Mouse (Mus musculus) myocyte (in vitro differentiated cells): Measurements from ENCODE around the gene Pcx. TPM values are rescaled to one million over a fixed set of nuclear protein-coding genes. Genes with fewer than 3 reads are reported as not detected.

Experiments used
- H3K27me3 ChIP-seq: one replicate; pipeline ENCODE4 v1.6.1; 2011; ENCODE audit not compliant: control insufficient read depth, insufficient read depth, insufficient read length
- H3K36me3 ChIP-seq: one replicate; pipeline ENCODE4 v1.6.1; 2011; ENCODE audit not compliant: control insufficient read depth, insufficient read depth
- H3K4me2 ChIP-seq: one replicate; pipeline ENCODE4 v1.6.1; 2011; ENCODE audit warnings: low read depth, control low read depth
- H3K4me3 ChIP-seq: one replicate; pipeline ENCODE4 v1.5.1; 2011; ENCODE audit warnings: mild to moderate bottlenecking, control low read depth, moderate library complexity
- H3K79me2 ChIP-seq: one replicate; pipeline ENCODE4 v1.6.1; 2011; ENCODE audit not compliant: control insufficient read depth, insufficient read depth
- H3ac ChIP-seq: one replicate; pipeline ENCODE4 v1.6.1; 2011; ENCODE audit not compliant: control insufficient read depth, insufficient read length
- CEBPB ChIP-seq: IDR thresholded peaks from 2 replicates; pipeline ENCODE4 v1.6.1; 2011; ENCODE audit warnings: mild to moderate bottlenecking, moderate library complexity; ENCODE audit not compliant: poor library complexity, insufficient read depth, severe bottlenecking
- E2F4 ChIP-seq: IDR thresholded peaks from one replicate; pipeline ENCODE4 v1.6.1; 2011; ENCODE audit warnings: mild to moderate bottlenecking, control low read depth, moderate library complexity; ENCODE audit not compliant: insufficient read depth
- MAX ChIP-seq: IDR thresholded peaks from one replicate; pipeline ENCODE4 v1.6.1; 2011; ENCODE audit warnings: low read depth, mild to moderate bottlenecking, control low read depth
- MYOD1 ChIP-seq, 3 experiments: IDR thresholded peaks; one replicate each; pipeline ENCODE4 v1.6.1; 2011; ENCODE audit warnings: control low read depth in 2 of 3, low read depth in 2 of 3, mild to moderate bottlenecking in 2 of 3, moderate library complexity in 1 of 3; ENCODE audit not compliant: insufficient read length in 2 of 3, control insufficient read depth in 1 of 3
- MYOG ChIP-seq, 3 experiments: IDR thresholded peaks; one replicate each; pipeline ENCODE4 v1.6.1; 2011; ENCODE audit warnings: control low read depth in 2 of 3, low read depth in 2 of 3, mild to moderate bottlenecking in 2 of 3; ENCODE audit not compliant: insufficient read length in 2 of 3, control insufficient read depth in 1 of 3, insufficient read depth in 1 of 3
- POLR2A ChIP-seq: IDR thresholded peaks from one replicate; pipeline ENCODE4 v1.6.1; 2011; ENCODE audit warnings: low read depth, mild to moderate bottlenecking, control low read depth, moderate library complexity; ENCODE audit not compliant: insufficient read length
- POLR2AphosphoS2 ChIP-seq: IDR thresholded peaks from one replicate; pipeline ENCODE4 v1.6.1; 2011; ENCODE audit warnings: low read depth, control low read depth; ENCODE audit not compliant: insufficient read length
- REST ChIP-seq: IDR thresholded peaks from one replicate; pipeline ENCODE4 v1.6.1; 2011; ENCODE audit warnings: mild to moderate bottlenecking, control low read depth, moderate library complexity; ENCODE audit not compliant: insufficient read depth, insufficient read length
- SRF ChIP-seq: IDR thresholded peaks from one replicate; pipeline ENCODE4 v1.6.1; 2011; ENCODE audit warnings: low read depth; ENCODE audit not compliant: control insufficient read depth, insufficient read length
- TCF12 ChIP-seq: IDR thresholded peaks from one replicate; pipeline ENCODE4 v1.6.1; 2011; ENCODE audit warnings: mild to moderate bottlenecking, control low read depth; ENCODE audit not compliant: poor library complexity, insufficient read depth, severe bottlenecking
- TCF3 ChIP-seq: IDR thresholded peaks from one replicate; pipeline ENCODE4 v1.6.1; 2011; ENCODE audit warnings: low read depth, control low read depth; ENCODE audit not compliant: insufficient read length
- USF1 ChIP-seq: IDR thresholded peaks from one replicate; pipeline ENCODE4 v1.6.1; 2011; ENCODE audit warnings: low read depth, mild to moderate bottlenecking, control low read depth, moderate library complexity
- polyA plus RNA-seq: library from polyadenylated mRNA; unstranded; fragments of >200 nt; fragmentation: generic; extraction: Trizol; gene quantifications from one replicate; pipeline ENCODE4 v1.2.1, GENCODE M21; 2012; ENCODE audit warnings: missing spikeins

Pcx gene
- polyA plus RNA-seq, 1 experiment = 16.3 TPM

DNA sequence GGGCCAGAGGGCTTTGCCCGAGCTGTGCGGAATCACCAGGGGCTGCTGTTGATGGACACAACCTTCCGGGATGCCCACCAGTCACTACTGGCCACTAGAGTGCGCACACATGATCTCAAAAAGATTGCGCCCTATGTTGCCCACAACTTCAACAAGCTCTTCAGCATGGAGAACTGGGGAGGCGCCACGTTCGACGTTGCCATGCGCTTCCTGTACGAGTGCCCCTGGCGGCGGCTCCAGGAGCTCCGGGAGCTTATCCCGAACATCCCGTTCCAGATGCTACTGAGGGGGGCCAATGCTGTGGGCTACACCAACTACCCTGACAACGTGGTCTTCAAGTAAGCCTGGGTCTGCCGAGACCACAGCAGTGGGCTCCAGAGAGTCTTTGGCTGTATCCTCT lies 107.9 kb downstream of the Pcx start:
- no peak overlapping the region for H3ac ChIP-seq
- TF ChIP-seq CEBPB = no peak
- TF ChIP-seq MYOG (IDR thresholded peaks at IDR 0.05; ENCODE audit: control insufficient read depth in 1 of 3, insufficient read depth in 1 of 3, insufficient read length in 2 of 3, low read depth in 2 of 3) = no peak
- no peak for TF ChIP-seq TCF3
- TF ChIP-seq REST = no peak
- no peak overlapping the region for H3K4me2 ChIP-seq

DNA sequence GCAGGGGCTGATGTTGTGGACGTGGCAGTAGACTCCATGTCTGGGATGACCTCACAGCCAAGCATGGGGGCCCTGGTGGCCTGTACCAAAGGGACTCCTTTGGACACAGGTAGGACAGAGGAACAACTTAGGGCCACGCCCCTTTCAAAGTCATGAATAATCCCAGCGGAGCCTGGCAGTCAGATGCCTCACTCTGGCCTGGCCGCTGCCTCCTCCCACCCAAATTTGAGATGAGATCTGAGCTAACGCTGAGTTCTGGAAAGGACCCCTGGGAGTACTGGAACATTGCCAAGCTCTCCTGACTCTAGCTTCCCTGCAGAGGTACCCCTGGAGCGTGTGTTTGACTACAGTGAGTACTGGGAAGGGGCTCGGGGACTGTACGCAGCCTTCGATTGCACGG lies 109.2 kb downstream of the Pcx start:
- Histone ChIP-seq H3ac (no peak overlapping the region), H3K36me3 (no peaks in the 10 kb centered on the region), H3K4me2 (no peak overlapping the region), H3K79me2 (peaks cover 4% of the 10 kb centered on the region), H3K4me3 (no peak overlapping the region), H3K27me3 (no peaks in the 10 kb centered on the region)
- no peak for TF ChIP-seq MYOG (IDR thresholded peaks at IDR 0.05; ENCODE audit: control insufficient read depth in 1 of 3, insufficient read depth in 1 of 3, insufficient read length in 2 of 3, low read depth in 2 of 3)
- TF ChIP-seq POLR2A = no peak
- no peak for TF ChIP-seq USF1
- no peak for TF ChIP-seq POLR2AphosphoS2
- TF ChIP-seq MAX = no peak
- TF ChIP-seq REST = no peak
- no peak for TF ChIP-seq TCF3
- TF ChIP-seq TCF12 = no peak
- TF ChIP-seq MYOD1 (IDR thresholded peaks at IDR 0.05; ENCODE audit: control insufficient read depth in 1 of 3, insufficient read length in 2 of 3, low read depth in 2 of 3) = no peak
- no peak for TF ChIP-seq E2F4
- no peak for TF ChIP-seq SRF
- no peak for TF ChIP-seq CEBPB

More for the DNA sequence above, 107.9 kb downstream of the Pcx start:
- no peaks in the 10 kb centered on the region for H3K79me2 ChIP-seq
- H3K4me3 ChIP-seq = no peak overlapping the region
- no peaks in the 10 kb centered on the region for H3K27me3 ChIP-seq
- H3K36me3 ChIP-seq = no peaks in the 10 kb centered on the region

DNA sequence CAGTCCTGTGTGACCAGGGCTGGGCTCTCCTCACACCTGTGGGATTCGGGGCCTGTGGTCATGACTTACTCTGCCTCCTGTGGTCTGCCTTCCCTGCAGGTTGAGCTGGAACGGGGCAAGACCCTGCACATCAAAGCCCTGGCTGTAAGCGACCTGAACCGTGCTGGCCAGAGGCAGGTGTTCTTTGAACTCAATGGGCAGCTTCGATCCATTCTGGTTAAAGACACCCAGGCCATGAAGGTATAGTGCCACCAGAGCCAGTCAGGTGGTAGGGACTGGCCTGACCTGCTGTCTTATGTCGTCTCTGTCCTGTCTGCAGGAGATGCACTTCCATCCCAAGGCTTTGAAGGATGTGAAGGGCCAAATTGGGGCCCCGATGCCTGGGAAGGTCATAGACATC lies 110.4 kb downstream of the Pcx start:
- Histone ChIP-seq H3K4me2 (no peak overlapping the region), H3ac (no peak overlapping the region), H3K79me2 (peaks cover 11% of the 10 kb centered on the region), H3K4me3 (no peak overlapping the region), H3K36me3 (no peaks in the 10 kb centered on the region), H3K27me3 (no peaks in the 10 kb centered on the region)
- no peak for TF ChIP-seq SRF
- TF ChIP-seq POLR2A = no peak
- no peak for TF ChIP-seq CEBPB
- no peak for TF ChIP-seq POLR2AphosphoS2
- TF ChIP-seq MAX = no peak

DNA sequence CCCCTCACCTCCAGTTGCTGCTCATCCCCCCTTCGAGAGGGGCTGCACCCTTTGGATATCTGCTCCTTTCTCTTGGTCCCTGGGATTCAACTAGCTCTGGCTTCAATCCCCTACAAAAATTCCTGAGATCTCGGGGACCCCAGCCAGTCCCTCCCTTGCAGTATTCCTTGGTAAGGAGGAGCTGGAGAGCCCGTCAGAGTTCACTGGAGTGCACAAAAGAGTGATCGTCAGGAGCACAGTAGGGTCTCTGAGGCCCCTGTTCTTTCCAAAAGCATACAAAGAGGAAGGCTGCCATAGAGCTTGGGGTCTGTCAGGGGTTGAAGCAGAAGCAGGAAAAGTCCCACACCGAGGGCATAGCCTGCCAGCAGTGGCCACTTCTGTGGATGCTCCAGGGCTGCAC lies 112.5 kb downstream of the Pcx start:
- Histone ChIP-seq H3K36me3 (no peaks in the 10 kb centered on the region), H3K79me2 (peaks cover 11% of the 10 kb centered on the region), H3K4me3 (no peak overlapping the region), H3K4me2 (no peak overlapping the region), H3ac (no peak overlapping the region), H3K27me3 (no peaks in the 10 kb centered on the region)
- no peak for TF ChIP-seq SRF
- TF ChIP-seq E2F4 = no peak

DNA sequence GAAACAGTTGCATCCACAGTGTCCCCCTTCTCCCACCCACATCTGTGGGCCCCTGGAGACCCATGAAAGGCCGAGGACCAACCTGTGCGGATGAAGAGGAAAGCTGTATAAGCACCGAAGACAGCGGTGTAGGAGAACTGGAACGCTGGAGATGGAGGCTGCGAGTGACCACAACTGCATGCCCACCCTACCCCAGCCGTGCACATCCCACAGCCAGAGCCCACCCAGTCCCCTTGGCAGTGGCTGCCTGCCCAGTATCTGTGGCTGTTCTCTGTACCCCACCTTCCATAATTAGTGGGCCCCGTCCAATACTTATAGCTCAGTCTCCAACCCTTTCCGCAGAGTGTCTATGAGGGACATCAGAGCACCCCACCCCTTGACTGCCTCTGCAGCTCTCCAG lies 113.1 kb downstream of the Pcx start:
- no peak for TF ChIP-seq POLR2A
- TF ChIP-seq MAX = no peak
- no peak for TF ChIP-seq E2F4
- peak; percentile 34 for TF ChIP-seq POLR2AphosphoS2
- no peak for TF ChIP-seq REST
- no peaks in the 10 kb centered on the region for H3K36me3 ChIP-seq
- H3K4me3 ChIP-seq = no peak overlapping the region
- H3K79me2 ChIP-seq = peaks cover 11% of the 10 kb centered on the region
- no peak overlapping the region for H3K4me2 ChIP-seq
- no peak overlapping the region for H3ac ChIP-seq
- H3K27me3 ChIP-seq = no peaks in the 10 kb centered on the region

DNA sequence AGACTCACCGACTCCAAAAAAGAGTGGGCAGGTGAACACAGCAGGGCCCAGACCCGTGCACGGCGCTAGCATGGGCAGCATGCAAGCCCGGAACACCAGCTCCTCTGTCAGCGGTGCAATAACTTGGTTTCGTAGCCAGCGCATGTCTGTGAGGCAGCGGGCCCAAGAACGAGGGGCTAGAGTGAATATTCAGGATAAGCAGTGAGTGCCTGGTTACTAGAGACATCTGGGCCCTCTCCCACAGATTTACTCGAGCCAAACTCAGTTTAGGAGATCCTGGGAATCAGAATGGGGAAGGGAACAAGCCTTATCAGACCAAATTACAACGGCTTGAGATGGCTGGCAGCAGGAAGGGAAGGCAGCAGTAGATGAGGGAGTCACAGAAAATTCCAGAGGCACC lies 113.7 kb downstream of the Pcx start:
- Histone ChIP-seq H3K36me3 (no peaks in the 10 kb centered on the region), H3K4me2 (no peak overlapping the region), H3K27me3 (no peaks in the 10 kb centered on the region), H3K4me3 (peak overlapping the region; percentile 74), H3ac (no peak overlapping the region), H3K79me2 (peaks cover 11% of the 10 kb centered on the region)
- TF ChIP-seq POLR2AphosphoS2 (no peak), MAX (no peak), USF1 (no peak), SRF (no peak), POLR2A (no peak), E2F4 (no peak), REST (no peak), MYOD1 (IDR thresholded peaks at IDR 0.05; ENCODE audit: control insufficient read depth in 1 of 3, insufficient read length in 2 of 3, low read depth in 2 of 3) (no peak), MYOG (IDR thresholded peaks at IDR 0.05; ENCODE audit: control insufficient read depth in 1 of 3, insufficient read depth in 1 of 3, insufficient read length in 2 of 3, low read depth in 2 of 3) (no peak), TCF12 (no peak), CEBPB (no peak), TCF3 (no peak)
